Mouse (Mus musculus) kidney, adult 2 months (tissue): ENCODE data around the gene Gm49378. TPM values are rescaled to one million over a fixed set of nuclear protein-coding genes. Genes with fewer than 3 reads are reported as not detected.

Experiments
- DNase-seq: peaks from one replicate; pipeline ENCODE4 v3.0.0; 2021
- H3K27ac ChIP-seq: fragments of 200-500 bp; 2 replicates; pipeline ENCODE4 v1.5.1; 2012; ENCODE audit warnings: low read depth, low read length, control low read depth, inconsistent platforms; ENCODE audit not compliant: insufficient read depth
- H3K27me3 ChIP-seq: fragments of 200-500 bp; replicated peaks from 2 replicates; pipeline ENCODE4 v1.6.1; 2012; ENCODE audit warnings: mild to moderate bottlenecking, moderate library complexity, low read length, inconsistent platforms; ENCODE audit not compliant: control insufficient read depth, insufficient read depth
- H3K36me3 ChIP-seq: fragments of 200-500 bp; 2 replicates; pipeline ENCODE4 v1.6.1; 2012; ENCODE audit warnings: mild to moderate bottlenecking, moderate library complexity, low read length, inconsistent platforms; ENCODE audit not compliant: control insufficient read depth, insufficient read depth
- H3K4me1 ChIP-seq: fragments of 200-500 bp; 2 replicates; pipeline ENCODE4 v1.6.1; 2011; ENCODE audit warnings: low read length; ENCODE audit not compliant: control insufficient read depth, insufficient read depth
- H3K4me3 ChIP-seq: fragments of 200-500 bp; 2 replicates; pipeline ENCODE4 v1.5.1; 2011; ENCODE audit warnings: mild to moderate bottlenecking, low read depth, low read length, control low read depth; ENCODE audit not compliant: insufficient read depth
- CTCF ChIP-seq: fragments of 200-500 bp; conservative IDR thresholded peaks from 2 replicates; pipeline ENCODE4 v1.5.1; 2011; ENCODE audit warnings: low read depth, mild to moderate bottlenecking, control low read depth, low read length, moderate library complexity, mixed read lengths; ENCODE audit not compliant: insufficient read depth, insufficient read length
- POLR2A ChIP-seq: fragments of 200-500 bp; IDR thresholded peaks from one replicate; pipeline ENCODE4 v1.6.1; 2011; ENCODE audit warnings: low read depth, low read length, control low read depth
- WGBS: fragments of 180-500 bp; shearing (Covaris S2); methylation state at CpG from one replicate; pipeline ENCODE4 v1.1.7; 2018; 5-methylcytosine and 5-hydroxymethylcytosine counted together
- polyA plus RNA-seq: library from polyadenylated mRNA; depleted of rRNA; stranded (reverse); fragments of >200 nt; gene quantifications from 2 replicates; pipeline ENCODE4 v1.2.3, GENCODE M21; 2012

Gene Gm49378
- polyA plus RNA-seq, 1 experiment, result 3.2 TPM

- Histone ChIP-seq H3K27me3 (no peaks in the 10 kb centered on the region), H3K4me3 (peak overlapping the region; percentile 89), H3K4me1 (peaks cover 5% of the 10 kb centered on the region; the same call in 1 of the 2 replicates), H3K27ac (peak overlapping the region; percentile 62; the same call in 1 of the 2 replicates), H3K36me3 (peaks cover 2% of the 10 kb centered on the region)
- DNase-seq, result no peak
- WGBS, result 70% methylated on average over 11 of the region's 11 CpGs
- TF ChIP-seq POLR2A, result no peak
- TF ChIP-seq CTCF, result no peak
These were observed 47.8 kb downstream of the Gm49378 start for GRCm38 (mm10) chr14:55589771-55590448.

- Histone ChIP-seq H3K27me3 (no peaks in the 10 kb centered on the region), H3K36me3 (peaks cover 1% of the 10 kb centered on the region), H3K27ac (no peak overlapping the region), H3K4me3 (no peak overlapping the region), H3K4me1 (peaks cover 10% of the 10 kb centered on the region; the same call in 1 of the 2 replicates)
- no peak for DNase-seq
- TF ChIP-seq POLR2A (no peak), CTCF (no peak)
- WGBS, result 87% methylated on average over 5 of the region's 5 CpGs
These were observed 48.4 kb downstream of the Gm49378 start for GRCm38 (mm10) chr14:55589271-55589670.

- no peaks in the 10 kb centered on the region; the same call in 1 of the 2 replicates for H3K36me3 ChIP-seq
- no peak for TF ChIP-seq POLR2A
- no peak for TF ChIP-seq CTCF
- H3K27me3 ChIP-seq, result no peaks in the 10 kb centered on the region
- no peak overlapping the region for H3K4me3 ChIP-seq
- H3K27ac ChIP-seq, result no peak overlapping the region
- WGBS, result 95% methylated on average over 2 of the region's 2 CpGs
- DNase-seq, result no peak
- peaks cover 11% of the 10 kb centered on the region; the same call in 1 of the 2 replicates for H3K4me1 ChIP-seq
These were observed 51.5 kb downstream of the Gm49378 start for GRCm38 (mm10) chr14:55586149-55586548.

GRCm38 (mm10) chr14:55585566-55585960 is 52.1 kb downstream of the Gm49378 start:
- no peak for TF ChIP-seq CTCF
- no peak for TF ChIP-seq POLR2A
- H3K27ac ChIP-seq, result 0 out of 2 replicates have a peak overlapping the region, but pooled peaks have one; percentile 13
- no peak overlapping the region for H3K4me3 ChIP-seq
- no peaks in the 10 kb centered on the region for H3K27me3 ChIP-seq
- no peak for DNase-seq
- peaks cover 11% of the 10 kb centered on the region; the same call in 1 of the 2 replicates for H3K4me1 ChIP-seq
- WGBS, result 57% methylated on average over 6 of the region's 6 CpGs
- no peaks in the 10 kb centered on the region; the same call in 1 of the 2 replicates for H3K36me3 ChIP-seq

- Histone ChIP-seq H3K27ac (peak within 1 kb of the TSS; percentile 58; the same call in 1 of the 2 replicates), H3K36me3 (no peaks in the 10 kb centered on the region; the same call in 1 of the 2 replicates), H3K27me3 (no peaks in the 10 kb centered on the region), H3K4me3 (peak within 1 kb of the TSS; percentile 97), H3K4me1 (peaks cover 11% of the 10 kb centered on the region; the same call in 1 of the 2 replicates)
- TF ChIP-seq CTCF, result no peak
- DNase-seq, result peak; percentile 90
- 5% methylated on average over 43 of the region's 43 CpGs for WGBS
These were observed 52.8 kb downstream of the Gm49378 start, which contains the start of gene Emc9 for GRCm38 (mm10) chr14:55584702-55585565. Emc9 (minus strand) TSS chr14:55585302.

GRCm38 (mm10) chr14:55584303-55584701 is 53.4 kb downstream of the Gm49378 start:
- 53% methylated on average over 5 of the region's 5 CpGs for WGBS
- H3K36me3 ChIP-seq, result no peaks in the 10 kb centered on the region; the same call in 1 of the 2 replicates
- H3K27ac ChIP-seq, result no peak overlapping the region
- DNase-seq, result no peak
- H3K4me1 ChIP-seq, result peaks cover 11% of the 10 kb centered on the region; the same call in 1 of the 2 replicates
- H3K4me3 ChIP-seq, result peak overlapping the region; percentile 97
- no peaks in the 10 kb centered on the region for H3K27me3 ChIP-seq
- TF ChIP-seq POLR2A, result no peak
- TF ChIP-seq CTCF, result no peak
